Mouse (Mus musculus): Measurements from ENCODE around the gene Fktn. TPM values are rescaled to one million over a fixed set of nuclear protein-coding genes. Genes with fewer than 3 reads are reported as not detected.
"Not testable (repeated sequence)": the region's sequence is repeated elsewhere in the genome, so short reads cannot be mapped to it uniquely, and the experiment has no call there.

Gene Fktn
- polyA plus RNA-seq, 1 experiment from 2014 or later: 4.3 TPM

GRCm38 (mm10) chr4:53770958-53771735 lies 57.3 kb downstream of the Fktn start:
- DNase-seq (ENCODE audit: low spot score): no peak

GRCm38 (mm10) chr4:53772004-53772403 lies 58.2 kb downstream of the Fktn start:
- DNase-seq (ENCODE audit: low spot score): no peak

- no peak for DNase-seq (ENCODE audit: low spot score)
These were observed 60.1 kb downstream of the Fktn start for GRCm38 (mm10) chr4:53773911-53774310.

GRCm38 (mm10) chr4:53781396-53781795 lies 67.6 kb downstream of the Fktn start:
- DNase-seq (ENCODE audit: low spot score): no peak

- DNase-seq (ENCODE audit: low spot score): no peak
These were observed 68.6 kb downstream of the Fktn start for GRCm38 (mm10) chr4:53782216-53783070.

GRCm38 (mm10) chr4:53785746-53786398 lies 72.1 kb downstream of the Fktn start:
- DNase-seq (ENCODE audit: low spot score): peak; percentile 29

- no peak for DNase-seq (ENCODE audit: low spot score)
These were observed 73.1 kb downstream of the Fktn start for GRCm38 (mm10) chr4:53786851-53787250.

- DNase-seq (ENCODE audit: low spot score): no peak
These were observed 75.5 kb downstream of the Fktn start for GRCm38 (mm10) chr4:53789346-53789745.

- no peak for DNase-seq (ENCODE audit: low spot score)
These were observed 80.6 kb downstream of the Fktn start for GRCm38 (mm10) chr4:53794257-53794966.

GRCm38 (mm10) chr4:53795086-53795485 lies 81.3 kb downstream of the Fktn start:
- DNase-seq (ENCODE audit: low spot score): no peak

- no peak for DNase-seq (ENCODE audit: low spot score)
These were observed 81.9 kb downstream of the Fktn start for GRCm38 (mm10) chr4:53795706-53796105.

- DNase-seq (ENCODE audit: low spot score): no peak
These were observed 83.3 kb downstream of the Fktn start for GRCm38 (mm10) chr4:53796865-53797772.

- DNase-seq (ENCODE audit: low spot score): no peak
These were observed 85.3 kb downstream of the Fktn start for GRCm38 (mm10) chr4:53798896-53799676.

- no peak for DNase-seq (ENCODE audit: low spot score)
These were observed 86.0 kb downstream of the Fktn start for GRCm38 (mm10) chr4:53799753-53800152.

GRCm38 (mm10) chr4:53803674-53804073 lies 89.9 kb downstream of the Fktn start:
- DNase-seq (ENCODE audit: low spot score): not testable (repeated sequence)

- not testable (repeated sequence) for DNase-seq (ENCODE audit: low spot score)
These were observed 92.6 kb downstream of the Fktn start for GRCm38 (mm10) chr4:53806428-53806827.

GRCm38 (mm10) chr4:53818320-53818719 lies 104.5 kb downstream of the Fktn start:
- no peak for DNase-seq (ENCODE audit: low spot score)

GRCm38 (mm10) chr4:53823697-53824096 lies 109.9 kb downstream of the Fktn start:
- no peak for DNase-seq (ENCODE audit: low spot score)

- no peak for DNase-seq (ENCODE audit: low spot score)
These were observed 111.0 kb downstream of the Fktn start for GRCm38 (mm10) chr4:53824831-53825230.

All from thymus, postnatal 0 days (tissue).